Mouse (Mus musculus): ENCODE results near the gene Kcnj15.

Kcnj15 gene

DNA sequence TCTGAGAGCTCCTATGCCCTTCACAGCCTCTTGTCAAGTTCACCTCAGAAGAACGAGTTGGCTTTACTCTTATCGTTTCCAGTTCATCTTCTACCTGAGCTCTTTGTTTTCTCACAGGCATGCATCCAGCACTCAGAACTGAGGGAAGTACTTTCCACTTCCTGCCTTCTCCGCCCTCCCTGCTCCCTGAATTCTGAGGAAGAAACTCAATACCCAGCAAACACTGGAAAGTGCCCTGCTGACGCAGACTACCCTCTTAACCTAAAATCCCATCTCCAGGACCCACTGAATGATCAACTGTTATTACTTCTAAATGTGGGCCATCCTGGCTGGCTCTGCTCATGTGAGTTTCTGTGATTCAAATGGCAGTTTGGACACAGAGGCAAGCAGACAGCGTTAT is 8.7 kb upstream of the Kcnj15 start:
- DNase-seq, result no peak

DNA sequence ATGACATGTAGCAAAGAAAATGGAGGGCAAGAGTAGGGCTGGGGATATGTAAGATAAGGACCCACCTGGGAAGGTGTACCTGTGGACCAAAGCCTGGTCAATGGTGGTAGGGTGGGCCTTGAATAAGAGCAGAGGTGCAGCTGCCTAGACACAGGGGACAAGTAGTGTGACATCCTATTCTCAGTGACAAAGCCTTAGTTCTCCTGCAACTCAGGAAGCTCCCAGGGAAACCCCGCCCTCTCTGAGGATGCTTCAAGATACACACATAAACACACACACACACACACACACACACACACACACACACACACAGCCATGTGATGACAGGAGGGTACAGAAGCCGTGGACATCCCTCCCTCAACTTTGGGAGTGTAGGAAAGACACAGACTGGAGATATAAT is 710 bp upstream of the Kcnj15 start:
- no peak for DNase-seq

DNA sequence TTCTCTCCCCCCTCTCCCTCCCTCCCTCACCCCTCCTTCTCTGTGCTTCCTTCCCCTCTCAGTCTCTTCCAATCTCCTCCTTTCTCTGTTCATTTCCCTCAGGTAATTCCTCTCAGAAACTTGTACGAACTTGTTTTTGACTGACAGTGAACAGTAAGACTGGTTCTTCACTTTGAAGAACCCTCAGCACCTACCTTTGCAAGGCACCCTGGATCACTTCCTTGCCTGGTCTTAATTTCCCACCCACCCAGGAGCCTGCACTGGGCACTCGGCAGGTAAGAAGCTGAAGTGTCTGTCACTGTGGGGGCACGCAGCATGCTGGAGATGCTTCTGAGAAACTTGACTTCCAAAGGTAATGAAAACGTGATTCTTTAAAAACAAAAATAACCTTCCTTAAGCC is 742 bp downstream of the Kcnj15 start:
- DNase-seq, result no peak

DNA sequence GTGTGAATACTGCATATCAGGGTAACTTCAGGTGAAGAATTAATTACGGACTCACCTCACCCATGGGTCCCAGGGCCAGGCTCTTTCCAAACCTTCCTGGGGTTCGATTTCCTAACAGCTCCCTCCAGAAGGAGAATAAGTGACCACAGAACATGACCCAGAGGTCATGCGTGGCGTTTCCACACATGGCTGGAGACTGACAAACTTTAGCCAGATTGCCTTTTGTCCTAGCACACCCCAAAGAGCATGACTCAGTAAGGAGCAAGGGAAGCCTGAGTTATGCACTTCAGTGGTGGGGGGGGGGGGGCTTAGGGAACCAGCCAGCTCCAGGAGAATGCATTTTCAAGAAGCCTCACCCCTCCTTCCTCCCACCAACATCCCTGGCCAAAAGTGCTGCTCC is 2.1 kb downstream of the Kcnj15 start:
- no peak for DNase-seq

DNA sequence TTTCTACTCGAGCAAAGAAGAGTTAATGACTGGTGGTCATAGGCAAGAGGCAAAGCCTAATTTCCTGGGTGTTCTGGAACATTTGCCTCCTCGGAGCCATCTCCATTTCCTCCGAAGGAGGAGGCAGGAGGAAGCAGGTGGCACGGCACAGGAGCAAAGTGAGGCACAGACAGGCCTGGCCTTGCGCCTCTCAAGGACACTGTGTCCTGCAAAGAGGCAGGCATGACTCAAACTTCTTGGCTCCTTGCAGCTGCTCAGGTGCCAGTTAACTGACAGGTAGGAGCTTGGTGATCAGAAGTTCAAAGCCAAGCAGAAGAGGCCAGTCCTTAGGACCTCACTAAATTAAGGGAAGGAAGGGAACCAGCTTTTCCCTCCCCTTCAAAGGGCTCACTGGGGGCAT is 3.3 kb downstream of the Kcnj15 start:
- no peak for DNase-seq

DNA sequence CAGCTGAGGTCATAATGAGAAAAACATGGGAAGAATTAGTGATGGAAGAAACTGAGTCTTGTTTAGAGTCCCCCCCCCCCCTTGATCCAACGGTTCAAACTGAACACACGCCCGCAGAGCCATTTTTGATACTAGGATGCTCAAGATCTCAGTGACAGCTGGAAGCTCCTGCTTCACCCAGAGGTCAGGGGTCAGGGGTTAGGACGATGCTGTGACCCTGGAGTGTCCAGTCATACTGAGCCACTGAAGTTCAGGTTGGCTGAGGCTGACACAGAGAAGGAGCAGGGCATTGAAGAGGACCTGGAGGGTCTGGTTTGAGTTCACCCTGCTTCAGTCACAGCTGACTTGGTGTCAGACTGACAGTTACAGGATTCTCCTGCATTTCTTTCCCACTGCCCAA is 4.4 kb downstream of the Kcnj15 start:
- DNase-seq, result no peak

DNA sequence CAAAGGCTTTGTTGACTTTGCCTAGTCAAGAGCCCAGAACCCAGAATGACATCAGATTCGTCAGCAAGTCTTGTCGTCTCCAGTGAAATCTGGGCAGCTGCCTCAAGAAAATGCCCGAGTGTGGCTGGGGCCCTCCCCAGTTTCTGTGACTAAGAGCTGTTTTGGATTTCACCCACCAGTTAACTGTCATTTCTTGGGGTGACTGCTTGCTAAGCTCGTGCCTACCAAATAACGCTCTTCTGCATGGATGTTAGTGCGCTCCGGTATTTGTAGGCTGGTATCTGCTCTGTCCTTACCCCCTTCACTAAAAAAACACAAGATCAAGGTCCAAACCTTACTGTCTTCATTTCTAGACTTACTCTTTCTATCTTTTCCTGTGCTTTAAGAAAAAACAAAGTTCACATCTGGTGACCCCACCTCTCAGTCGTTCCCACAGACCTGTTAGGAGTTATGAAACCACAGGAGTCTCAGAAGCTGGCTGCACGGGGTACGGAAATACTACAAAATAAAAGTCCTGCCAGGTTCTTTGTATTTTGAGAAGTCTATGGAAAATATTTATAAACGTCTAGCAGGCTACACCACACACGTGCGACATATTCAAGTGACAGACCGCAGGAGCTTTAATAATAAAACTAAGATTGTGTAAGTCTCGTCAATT is 5.5 kb downstream of the Kcnj15 start:
- DNase-seq, result no peak

DNA sequence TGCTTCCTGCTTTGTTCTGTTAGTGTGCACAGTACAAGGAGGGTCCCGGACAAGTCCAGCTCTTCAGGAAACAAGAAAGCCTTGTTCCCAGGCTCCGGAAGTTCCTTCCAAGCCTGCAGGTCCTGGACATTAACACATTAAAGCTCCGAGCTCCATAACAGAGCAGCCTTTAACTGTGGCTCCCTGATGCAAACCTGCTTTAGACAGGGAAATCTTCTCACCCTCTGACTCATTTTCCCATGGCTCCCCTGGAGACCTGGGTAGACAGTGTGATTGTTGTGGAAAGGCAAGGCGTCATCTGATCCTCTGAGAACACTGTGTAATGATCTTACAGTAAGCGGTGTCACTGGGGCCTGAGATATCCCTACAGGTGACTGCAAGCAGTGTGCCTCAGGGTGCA is 7.0 kb downstream of the Kcnj15 start:
- no peak for DNase-seq

DNA sequence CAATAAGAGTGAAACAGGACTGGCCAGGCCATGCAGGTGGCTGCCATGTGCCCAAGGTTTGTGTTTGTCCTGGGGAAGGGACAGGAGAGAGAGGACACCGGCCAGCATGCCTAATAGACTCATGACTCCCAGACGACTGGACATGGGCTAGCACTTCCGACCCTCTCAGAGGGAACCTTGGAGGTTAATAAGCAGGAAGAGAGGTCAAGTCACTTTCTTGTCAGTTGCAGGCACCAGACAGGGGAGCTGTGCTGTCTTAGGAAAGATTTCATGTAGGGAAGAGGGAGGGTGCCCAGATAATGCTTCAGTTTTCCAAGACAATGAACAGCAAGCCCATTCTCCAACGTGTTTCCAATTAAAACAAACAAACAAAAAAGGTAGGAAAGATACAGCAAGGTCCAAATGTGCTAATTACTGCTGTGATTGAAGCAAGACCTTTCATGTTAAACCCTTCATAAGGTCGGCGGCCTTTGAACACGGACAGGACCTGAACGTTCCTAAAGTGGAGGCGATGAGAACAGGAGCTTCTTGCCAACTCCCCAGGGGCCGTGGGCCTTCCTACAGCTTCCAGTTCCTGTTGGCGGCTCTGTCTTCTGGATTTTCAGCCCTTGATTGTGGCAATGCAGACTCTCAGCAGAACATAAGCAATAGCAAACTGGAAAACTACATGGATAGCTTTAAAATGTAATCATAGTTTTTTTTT is 10.3 kb downstream of the Kcnj15 start:
- no peak for DNase-seq

DNA sequence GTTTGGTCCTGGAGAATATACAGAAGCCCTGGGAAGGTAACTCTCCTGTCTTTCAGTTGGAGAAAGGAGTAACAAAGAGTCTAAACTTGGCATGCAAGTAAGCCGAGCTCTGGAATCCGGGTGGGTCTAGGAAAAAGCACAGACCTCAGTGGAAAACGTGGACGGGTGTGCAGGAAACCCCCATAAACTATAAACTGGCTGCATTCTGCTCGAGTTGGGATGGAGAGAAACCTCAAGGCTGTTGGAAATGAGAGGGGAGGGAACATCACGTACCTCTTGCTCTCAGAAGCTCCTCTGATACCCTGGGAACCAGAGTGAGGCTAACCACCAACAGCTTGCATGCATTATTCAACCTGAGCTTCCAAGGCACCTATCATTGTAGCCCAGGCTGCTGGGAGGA is 12.3 kb downstream of the Kcnj15 start:
- DNase-seq, result no peak

DNA sequence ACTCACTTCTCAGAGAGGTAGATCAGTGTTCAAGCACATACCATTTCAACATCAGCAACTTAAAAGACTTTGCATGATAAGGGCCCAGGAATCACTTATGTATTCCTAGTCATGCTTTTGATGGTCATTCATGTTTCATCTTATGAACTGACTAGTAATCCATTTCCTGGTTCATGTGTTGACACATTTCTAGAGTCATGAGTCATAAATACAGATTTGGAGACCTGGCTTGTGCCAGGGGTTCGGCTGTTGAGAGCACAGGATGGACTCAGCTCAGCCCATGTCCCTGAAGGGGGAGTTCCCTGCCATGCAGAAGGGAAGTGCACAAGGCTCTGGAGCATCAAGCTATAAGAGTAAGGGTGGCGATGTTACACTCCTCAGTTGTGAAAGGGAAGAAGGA is 15.7 kb downstream of the Kcnj15 start:
- no peak for DNase-seq

DNA sequence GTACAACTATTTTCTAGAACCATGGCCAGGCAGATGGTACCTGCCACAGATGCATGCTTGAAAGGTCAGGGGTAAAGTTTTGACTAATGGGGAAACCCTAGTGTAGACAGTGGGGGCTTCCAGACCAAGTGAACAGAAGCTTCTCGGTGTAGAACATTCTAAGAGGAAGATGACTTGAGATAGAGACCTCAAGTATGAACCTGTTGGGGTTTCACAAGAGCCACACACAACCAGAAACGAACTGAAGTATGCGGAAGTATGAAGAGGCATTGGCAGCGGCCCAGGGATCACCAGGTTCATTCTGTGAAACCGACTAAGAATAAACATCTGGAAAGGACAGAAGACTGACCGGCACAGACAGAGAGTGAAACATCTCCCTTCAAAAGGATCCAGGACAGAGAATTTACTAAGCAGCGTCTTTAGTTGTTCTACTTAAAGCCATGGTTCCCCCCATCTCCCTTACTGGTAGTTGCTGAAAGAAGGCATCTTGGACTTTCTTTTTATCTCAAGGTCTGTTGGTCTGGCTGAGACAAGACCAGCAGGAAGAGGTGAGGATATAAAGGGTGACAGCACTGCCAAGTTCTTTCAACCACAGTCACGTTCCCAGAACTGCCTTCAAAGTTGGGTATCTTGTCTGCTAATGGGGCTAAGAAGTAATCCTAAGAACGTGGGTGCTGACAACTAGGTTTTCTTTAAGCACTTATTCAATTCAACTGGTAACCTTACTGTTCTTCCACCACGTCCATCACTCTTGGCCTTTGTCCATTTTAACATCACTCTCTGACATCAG is 18.6 kb downstream of the Kcnj15 start:
- DNase-seq, result no peak

DNA sequence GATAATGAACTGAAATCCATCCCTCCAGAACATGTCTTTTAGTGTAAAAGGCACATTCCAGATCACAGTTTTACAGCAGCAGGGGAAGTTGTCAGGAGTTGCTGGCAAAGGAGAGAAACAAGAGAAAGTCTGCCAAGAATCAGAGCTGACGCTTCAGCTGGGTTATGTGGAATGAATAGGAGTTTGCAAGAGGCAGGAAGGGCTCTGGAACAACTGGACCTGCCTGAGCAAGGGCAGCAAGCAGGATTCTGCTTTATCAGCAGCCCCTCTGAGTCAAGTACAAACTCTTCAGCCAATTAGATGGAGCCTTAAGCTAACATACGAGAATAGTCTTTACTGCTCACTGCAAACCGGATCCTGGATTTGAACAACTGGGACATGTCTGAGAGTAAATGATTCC is 21.7 kb downstream of the Kcnj15 start:
- DNase-seq, result no peak

DNA sequence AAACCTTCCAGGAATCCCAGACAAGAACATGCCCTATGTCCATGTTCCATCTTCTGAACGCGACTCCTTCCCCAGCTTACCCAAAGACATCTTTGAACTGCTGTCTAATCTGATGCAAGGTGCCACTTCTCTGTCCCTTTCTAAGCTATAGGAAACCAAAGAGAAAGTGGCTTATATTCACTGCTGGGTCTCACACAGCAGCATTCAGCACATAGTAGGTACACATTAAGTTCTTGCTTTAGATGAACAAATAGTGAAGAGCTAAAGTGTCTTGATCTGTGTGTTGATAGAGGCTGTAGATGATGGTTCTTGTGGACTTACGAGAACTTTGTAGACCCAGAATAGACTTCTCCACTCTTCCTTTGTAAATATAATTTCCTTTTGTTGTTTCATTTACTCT is 23.0 kb downstream of the Kcnj15 start:
- no peak for DNase-seq

DNA sequence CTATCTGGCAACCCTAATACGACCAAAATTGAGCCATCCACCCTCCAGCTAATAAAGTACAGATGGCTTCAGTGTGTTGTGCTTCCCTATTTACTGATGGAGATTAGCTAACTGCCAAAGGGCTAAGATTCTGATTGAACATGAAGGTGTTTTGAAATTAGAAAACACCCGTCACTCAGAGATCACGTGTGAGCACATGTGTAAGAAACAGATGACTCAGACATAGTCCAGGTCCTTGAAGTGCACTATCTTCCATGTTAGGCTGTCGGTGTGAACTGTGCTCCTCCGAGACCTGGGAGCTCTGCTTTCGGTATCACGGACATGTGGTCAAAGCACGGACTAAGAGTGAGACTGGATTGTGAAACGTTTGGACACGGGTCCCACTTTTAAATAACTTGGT is 26.0 kb downstream of the Kcnj15 start:
- DNase-seq, result no peak

DNA sequence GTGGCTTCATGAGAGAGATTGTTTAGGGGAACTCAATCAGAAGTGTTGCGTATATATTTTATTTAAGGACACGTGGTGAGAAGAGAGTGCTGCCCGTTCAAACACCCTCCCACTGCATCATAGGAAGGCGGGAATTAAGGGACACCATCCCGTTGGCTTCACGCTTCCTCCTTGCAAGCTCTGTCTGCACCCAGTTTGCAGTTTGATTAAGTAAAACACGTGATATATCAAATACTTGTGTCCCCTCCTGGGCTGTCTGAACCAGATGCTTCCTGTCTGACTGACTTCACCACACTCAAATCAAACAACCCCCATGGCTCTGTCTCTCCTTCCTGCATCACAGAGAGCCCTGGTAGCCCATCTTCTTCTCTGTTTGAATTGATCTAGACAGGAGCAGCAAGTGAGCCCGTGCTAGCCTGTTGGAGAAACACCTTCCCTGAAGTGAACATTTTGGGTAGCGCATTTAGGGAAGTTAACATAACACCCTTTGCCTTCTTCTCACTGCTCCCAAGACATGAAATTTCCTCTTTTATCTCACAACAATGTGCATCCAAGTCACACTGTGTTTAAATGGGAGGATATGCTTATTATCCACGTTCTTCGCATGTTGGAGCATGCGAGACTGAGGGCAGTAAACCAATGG is 26.8 kb downstream of the Kcnj15 start:
- DNase-seq, result no peak

DNA sequence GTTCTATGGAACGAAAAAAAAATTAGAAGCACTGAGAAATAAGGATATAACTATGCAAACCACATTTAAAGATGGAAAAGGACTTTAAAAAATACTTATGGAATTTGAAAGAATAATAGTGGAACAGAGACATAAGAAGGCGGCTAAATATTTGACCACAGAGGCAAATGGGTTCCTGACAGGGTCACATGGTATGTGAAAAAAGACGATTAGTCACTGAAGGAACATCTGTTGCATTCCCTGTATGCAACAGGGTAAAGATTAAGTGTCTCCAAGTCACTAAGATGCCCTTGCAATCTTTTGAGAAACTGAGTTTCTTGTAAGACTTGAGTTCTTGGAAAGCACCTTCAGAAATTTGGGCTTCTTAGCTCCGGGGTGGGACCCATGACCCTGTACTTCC is 27.7 kb downstream of the Kcnj15 start:
- no peak for DNase-seq

DNA sequence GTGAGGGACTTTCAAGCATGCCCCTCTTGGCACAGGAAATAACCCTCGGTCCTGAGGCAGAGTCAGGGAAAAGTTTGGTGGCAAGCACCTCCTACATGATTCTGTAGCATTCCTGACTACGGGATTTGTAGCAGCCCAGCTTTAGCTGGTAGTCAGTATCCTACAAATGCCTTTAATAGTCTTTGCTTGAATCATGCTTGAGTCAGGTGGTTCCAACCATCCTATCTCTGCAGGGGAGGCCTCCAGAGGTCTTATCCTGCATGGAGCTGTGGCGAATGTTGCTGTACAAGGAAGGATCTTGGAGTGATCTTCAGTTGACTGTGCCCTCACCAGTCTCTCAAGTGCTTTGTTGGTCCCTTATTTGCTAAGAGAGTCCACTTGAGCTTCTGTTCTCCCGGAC is 28.4 kb downstream of the Kcnj15 start:
- DNase-seq, result no peak

DNA sequence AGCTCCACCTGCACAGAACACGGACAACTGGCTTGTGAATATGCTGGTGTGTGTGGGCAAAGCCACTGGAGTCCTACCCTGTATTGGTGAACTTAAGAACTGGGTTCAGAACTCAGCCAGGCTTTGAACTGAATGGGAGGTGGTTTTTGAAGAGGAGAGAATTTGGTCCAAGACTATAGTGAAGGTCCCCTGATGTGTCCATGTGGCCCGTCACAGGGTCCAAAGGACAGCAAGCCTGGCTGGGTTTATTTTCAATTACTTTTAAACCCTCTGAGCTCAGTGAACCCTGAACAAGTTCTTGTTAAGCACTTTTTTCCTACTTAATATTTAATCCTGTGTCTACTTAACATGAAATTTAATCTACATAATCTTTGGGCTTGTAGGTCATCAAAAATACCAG is 30.3 kb downstream of the Kcnj15 start:
- DNase-seq, result no peak

DNA sequence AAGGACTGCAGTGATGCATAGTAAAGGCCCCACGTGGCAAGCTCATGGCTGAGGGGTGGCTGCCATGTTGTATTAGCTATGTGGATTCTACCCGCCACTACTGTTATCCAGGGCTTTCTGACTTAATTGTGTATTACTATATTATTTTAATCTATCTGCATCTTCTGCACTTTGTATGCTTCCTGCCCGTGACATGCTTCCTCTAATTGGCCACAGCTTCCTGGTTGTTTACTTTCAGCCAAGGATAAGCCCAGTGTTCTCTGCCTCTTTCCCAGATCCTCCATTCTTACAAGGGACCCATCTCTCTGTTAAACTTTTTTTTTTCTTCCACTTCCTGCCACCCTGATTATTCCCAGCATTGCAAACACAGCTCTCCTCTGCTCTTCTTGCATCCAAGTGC is 32.0 kb downstream of the Kcnj15 start:
- DNase-seq, result no peak

DNA sequence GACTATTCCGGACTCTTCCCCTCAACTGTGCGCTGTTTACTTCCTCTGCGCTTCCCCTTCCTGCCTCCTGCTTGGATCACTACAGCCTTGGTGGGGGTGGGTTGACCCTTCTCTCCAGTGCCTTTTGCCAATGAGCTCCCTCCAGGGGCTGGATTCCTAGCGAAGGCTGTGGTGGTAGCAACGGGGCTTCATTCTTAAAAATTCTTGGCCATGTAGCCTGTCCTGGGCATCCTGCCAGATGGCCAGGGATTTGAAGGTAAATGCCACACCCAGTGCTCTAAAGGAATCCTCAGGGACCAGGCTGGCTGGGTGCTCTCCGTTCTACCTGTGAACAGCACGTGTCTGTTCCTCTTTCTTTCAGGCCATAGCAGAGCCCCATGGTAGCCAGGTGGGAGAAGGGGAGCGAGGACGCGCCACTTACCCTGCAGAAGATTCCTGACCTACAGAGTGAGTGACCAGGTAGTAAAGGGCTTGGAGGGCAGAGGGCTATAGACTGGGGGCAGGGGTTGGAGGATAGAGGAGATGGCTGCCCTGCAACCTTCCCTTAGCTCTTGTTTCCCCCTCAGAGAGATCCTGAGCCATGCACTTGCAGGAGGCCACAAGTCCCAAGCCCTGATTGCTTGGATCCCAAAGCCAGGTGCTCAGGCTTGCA is 34.2 kb downstream of the Kcnj15 start:
- DNase-seq, result no peak

DNA sequence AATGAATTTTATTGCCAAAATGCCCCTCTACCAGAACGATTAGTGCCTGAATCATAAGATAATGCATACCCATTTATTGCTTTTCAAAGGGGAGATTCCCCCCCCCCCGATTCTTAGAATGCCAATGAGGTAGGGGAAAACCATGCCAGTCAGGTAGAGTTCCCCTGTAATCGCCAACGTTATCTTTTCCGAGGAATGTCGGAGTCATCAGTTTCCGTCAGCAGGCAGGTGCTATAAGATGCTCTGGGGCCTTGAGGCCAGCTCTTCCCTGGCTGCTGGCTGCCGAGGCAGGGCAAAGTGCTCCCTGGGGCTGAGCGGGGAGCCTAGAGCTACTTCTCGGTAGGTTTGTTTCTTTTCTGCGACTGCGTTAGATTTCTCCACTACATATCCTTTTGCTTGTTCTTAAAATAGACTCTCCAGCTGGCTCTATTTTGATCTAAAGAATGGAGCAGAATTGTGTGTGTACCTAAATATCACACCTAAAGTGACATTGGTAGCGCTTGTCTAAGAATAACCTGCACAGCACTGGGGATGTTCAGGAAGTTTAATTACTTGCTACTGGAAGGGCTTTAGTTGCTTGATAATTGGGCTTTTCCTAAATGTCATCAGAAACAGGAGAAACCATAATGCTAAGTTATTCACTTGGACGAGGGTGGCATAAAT is 35.6 kb downstream of the Kcnj15 start:
- DNase-seq, result no peak

DNA sequence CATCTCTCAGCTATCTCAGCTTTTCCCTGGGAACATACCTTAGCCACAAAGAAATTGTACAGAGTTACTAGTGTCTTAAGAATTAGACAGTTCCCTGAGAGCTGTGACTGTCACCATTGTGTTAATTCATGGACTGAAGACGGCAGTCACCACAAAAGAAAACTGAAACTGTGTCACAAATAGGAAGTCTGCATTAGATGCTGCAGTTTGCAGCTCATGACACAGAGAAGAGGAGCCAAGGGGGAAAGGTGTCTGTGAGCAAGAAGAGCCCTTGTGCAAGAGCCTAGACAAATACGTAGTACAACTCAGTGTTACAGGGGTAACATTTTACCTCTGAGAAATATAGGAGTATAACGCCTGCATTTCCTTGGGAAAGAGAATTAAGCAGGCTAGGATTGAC is 40.3 kb downstream of the Kcnj15 start:
- peak; percentile 3 to 4 for DNase-seq

All from B cell, adult 2 months (primary cell).